Mouse (Mus musculus) T-helper 17 cell (primary cell): ENCODE results near the gene Rhox3c.
"Not testable (repeated sequence)": the region's sequence is repeated elsewhere in the genome, so short reads cannot be mapped to it uniquely, and the experiment has no call there.

ENCODE experiments used
- in situ Hi-C, 2 experiments: fragments of 300-600 bp; cut with MboI, MseI; formaldehyde crosslinking; loops; 1 replicate in 1 of 2; 2 replicates in 1 of 2; pipeline ENCODE4 v1.15.1; 2025; ENCODE audit warnings: high pct_unique_total_duplicates in 2 of 2

Rhox3c gene

DNA sequence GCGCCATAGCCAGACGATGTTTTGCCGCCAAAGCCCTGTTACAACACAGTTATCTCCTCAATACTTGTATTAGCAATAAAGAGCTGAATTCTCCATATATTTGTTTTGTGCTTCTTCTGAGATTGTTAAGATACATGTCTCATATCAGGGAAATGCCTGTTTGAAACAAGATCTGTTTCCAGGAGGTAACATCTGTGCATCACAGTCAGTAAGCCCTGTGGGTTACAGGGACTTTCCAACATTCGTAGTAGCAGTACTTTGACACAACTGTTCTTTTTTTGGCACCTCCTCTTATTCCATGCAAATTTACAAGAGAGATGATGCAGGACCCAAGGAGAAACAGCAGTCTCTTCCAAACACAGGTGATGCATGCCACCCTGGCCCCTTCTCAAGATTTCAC, at the start of gene Rhox3c:
Rhox3c (plus strand) TSS at position 301 of the 400 bp plus-strand sequence.
- in situ Hi-C loops = loop anchor here (5.0 to 10.0 kb wide), 3 partner anchors 41 to 213 kb away; partner anchors contain the start of genes Rhox2a (in 1 of the 2), Rhox3a (in 1 of the 2) and Rhox3e (in 1 of the 2)

- in situ Hi-C loops = loop anchor here (10.0 to 25.0 kb wide), 2 partner anchors 163 to 401 kb away; partner anchors contain the start of genes Rhox5 (in 2 of the 2) and Rhox2f (in 1 of the 2)
Measured at GRCm38 (mm10) chrX:37411767-37412166, 46.6 kb upstream of the Rhox3c start, which contains the start of gene Rhox2b. Rhox2b (plus strand) TSS chrX:37412067.

DNA sequence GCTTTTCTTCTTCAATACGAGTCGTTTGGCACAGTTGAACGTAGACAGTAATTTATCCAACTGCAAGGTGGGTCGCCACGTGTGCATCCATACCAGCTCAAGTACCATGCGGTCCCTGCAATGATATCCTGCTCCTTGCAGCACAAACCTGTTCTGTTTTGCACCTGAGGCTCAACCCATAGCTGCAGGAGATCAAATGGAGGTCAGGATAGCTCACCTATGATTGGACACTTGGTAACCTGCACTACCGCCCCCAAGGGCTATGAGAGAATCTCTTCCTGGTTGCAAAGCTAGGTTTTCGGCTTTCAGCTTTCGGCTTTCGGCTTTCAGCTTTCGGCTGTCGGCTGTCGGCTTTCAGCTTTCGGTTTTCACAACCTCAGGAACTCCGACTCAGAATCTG, 26.2 kb upstream of the Rhox3c start, which contains the start of gene Rhox4b:
Rhox4b (plus strand) TSS at position 301 of the 400 bp plus-strand sequence.
- in situ Hi-C loops = loop anchor here in 1 of 2 experiments (10.0 kb wide), 1 partner anchor 133 kb away; no protein-coding TSS in a partner anchor

- in situ Hi-C loops = loop anchor here (5.0 to 10.0 kb wide), 2 partner anchors 119 to 209 kb away; partner anchors contain the start of genes Rhox2f (in 2 of the 2), Rhox2a (in 1 of the 2) and Rhox3a (in 1 of the 2)
Measured at GRCm38 (mm10) chrX:37453380-37453779, 5.0 kb upstream of the Rhox3c start, which contains the start of gene Rhox2c. Rhox2c (plus strand) TSS chrX:37453680.

- in situ Hi-C loops = loop anchor here in 1 of 2 experiments (10.0 to 25.0 kb wide), 2 partner anchors 215 to 332 kb away; partner anchors contain the start of genes Rhox4a and Rhox5
Measured at GRCm38 (mm10) chrX:37480037-37480436, 21.7 kb downstream of the Rhox3c start, which contains the start of gene Rhox4c. Rhox4c (plus strand) TSS chrX:37480337.

DNA sequence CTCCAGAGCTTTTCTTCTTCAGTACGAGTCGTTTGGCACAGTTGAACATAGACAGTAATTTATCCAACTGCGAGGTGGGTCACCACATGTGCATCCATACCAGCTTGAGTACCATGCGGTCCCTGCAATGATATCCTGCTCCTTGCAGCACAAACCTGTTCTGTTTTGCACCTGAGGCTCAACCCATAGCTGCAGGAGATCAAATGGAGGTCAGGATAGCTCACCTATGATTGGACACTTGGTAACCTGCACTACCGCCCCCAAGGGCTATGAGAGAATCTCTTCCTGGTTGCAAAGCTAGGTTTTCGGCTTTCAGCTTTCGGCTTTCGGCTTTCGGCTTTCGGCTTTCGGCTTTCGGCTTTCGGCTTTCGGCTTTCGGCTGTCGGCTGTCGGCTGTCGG, 55.7 kb downstream of the Rhox3c start, which contains the start of gene Rhox4d:
Rhox4d (plus strand) TSS at position 301 of the 400 bp plus-strand sequence.
- in situ Hi-C loops = not testable (repeated sequence)
